Mouse (Mus musculus) CH12.LX (cell line): ENCODE data around the gene Kmt5a. TPM values are rescaled to one million over a fixed set of nuclear protein-coding genes. Genes with fewer than 3 reads are reported as not detected.

Experiments used
- DNase-seq: peaks from one replicate; pipeline ENCODE4 v3.0.0-alpha.2; 2013; ENCODE audit errors: extremely low read depth
- H3K27ac ChIP-seq: 2 replicates; pipeline ENCODE4 v1.5.1; 2012; ENCODE audit warnings: low read depth, mild to moderate bottlenecking, control low read depth, moderate library complexity; ENCODE audit not compliant: insufficient read depth
- H3K27me3 ChIP-seq: replicated peaks from 2 replicates; pipeline ENCODE3; 2012; ENCODE audit warnings: inconsistent platforms
- H3K36me3 ChIP-seq, 2 experiments: replicated peaks in 1 of 2; 2 replicates each; pipeline versions ENCODE3 to v1.6.1; 2012; ENCODE audit warnings: inconsistent platforms in 1 of 2, low read length in 1 of 2, mild to moderate bottlenecking in 1 of 2, mixed read lengths in 1 of 2, moderate library complexity in 1 of 2; ENCODE audit not compliant: control insufficient read depth in 1 of 2, insufficient read depth in 1 of 2
- H3K4me1 ChIP-seq, 2 experiments: 2 replicates each; pipeline ENCODE4 v1.6.1; 2012; ENCODE audit warnings: inconsistent platforms in 1 of 2, moderate library complexity in 1 of 2; ENCODE audit not compliant: insufficient read depth in 2 of 2, control insufficient read depth in 1 of 2
- H3K4me2 ChIP-seq: 2 replicates; pipeline ENCODE4 v1.6.1; 2012; ENCODE audit warnings: low read depth, mild to moderate bottlenecking, control low read depth; ENCODE audit not compliant: poor library complexity, insufficient read depth, severe bottlenecking
- H3K4me3 ChIP-seq, 3 experiments: fragments of 150-350 bp in 1 of 3; sonication (generic) in 1 of 3; replicated peaks in 1 of 3; 2 replicates each; pipeline versions ENCODE3 to v1.5.1; 2011 to 2012; ENCODE audit warnings: low read depth in 2 of 3, low read length in 2 of 3, mild to moderate bottlenecking in 2 of 3, moderate library complexity in 2 of 3, control low read depth in 1 of 3, improper control_type of control experiment in 1 of 3, inconsistent platforms in 1 of 3, mixed read lengths in 1 of 3; ENCODE audit not compliant: poor library complexity in 1 of 3
- H3K79me2 ChIP-seq: replicated peaks from 2 replicates; pipeline ENCODE4 v1.6.1; 2012; ENCODE audit warnings: mild to moderate bottlenecking, moderate library complexity; ENCODE audit not compliant: control insufficient read depth, poor library complexity, insufficient read depth, severe bottlenecking; ENCODE audit errors: extremely low read depth
- H3K9ac ChIP-seq: 2 replicates; pipeline ENCODE4 v1.6.1; 2012; ENCODE audit warnings: low read depth, mild to moderate bottlenecking, control low read depth, moderate library complexity; ENCODE audit not compliant: insufficient read depth
- H3K9me3 ChIP-seq: replicated peaks from 2 replicates; pipeline ENCODE3; 2012; ENCODE audit warnings: low read length, inconsistent platforms, mixed read lengths
- CHD1 ChIP-seq: IDR thresholded peaks from 2 replicates; pipeline ENCODE4 v1.6.1; 2012; ENCODE audit warnings: low read depth, low read length, improper control_type of control experiment, inconsistent platforms
- CTCF ChIP-seq, 2 experiments: IDR thresholded peaks in 1 of 2; conservative IDR thresholded peaks in 1 of 2; 2 replicates each; pipeline ENCODE4 v1.5.1; 2011 to 2012; ENCODE audit warnings: low read depth in 2 of 2, low read length in 2 of 2, improper control_type of control experiment in 1 of 2, inconsistent platforms in 1 of 2, mild to moderate bottlenecking in 1 of 2, moderate library complexity in 1 of 2
- ELF1 ChIP-seq: IDR thresholded peaks from 2 replicates; pipeline ENCODE4 v1.6.1; 2014; ENCODE audit warnings: low read depth, mild to moderate bottlenecking, inconsistent platforms, low read length, improper control_type of control experiment
- EP300 ChIP-seq: IDR thresholded peaks from 2 replicates; pipeline ENCODE4 v1.6.1; 2011; ENCODE audit warnings: low read length, improper control_type of control experiment
- GABPA ChIP-seq: IDR thresholded peaks from 2 replicates; pipeline ENCODE4 v1.6.1; 2012; ENCODE audit warnings: low read depth, low read length, improper control_type of control experiment, inconsistent platforms; ENCODE audit not compliant: insufficient replicate concordance
- IRF4 ChIP-seq: IDR thresholded peaks from 2 replicates; pipeline ENCODE4 v1.6.1; 2014; ENCODE audit warnings: low read depth, mild to moderate bottlenecking, inconsistent platforms, low read length, improper control_type of control experiment
- JUND ChIP-seq: conservative IDR thresholded peaks from 2 replicates; pipeline ENCODE4 v1.6.1; 2011; ENCODE audit warnings: low read depth, low read length, improper control_type of control experiment
- MAZ ChIP-seq: IDR thresholded peaks from 2 replicates; pipeline ENCODE4 v1.6.1; 2012; ENCODE audit warnings: low read depth, mild to moderate bottlenecking, inconsistent platforms, low read length, improper control_type of control experiment, moderate library complexity
- MYC ChIP-seq: IDR thresholded peaks from 2 replicates; pipeline ENCODE4 v1.6.1; 2011; ENCODE audit warnings: low read depth, mild to moderate bottlenecking, improper control_type of control experiment, low read length
- NELFE ChIP-seq: IDR thresholded peaks from 2 replicates; pipeline ENCODE4 v1.6.1; 2011; ENCODE audit warnings: low read depth, low read length, improper control_type of control experiment
- POLR2AphosphoS2 ChIP-seq: IDR thresholded peaks from 2 replicates; pipeline ENCODE4 v1.6.1; 2011; ENCODE audit warnings: low read depth, low read length, improper control_type of control experiment
- TCF12 ChIP-seq: IDR thresholded peaks from 2 replicates; pipeline ENCODE4 v1.6.1; 2014; ENCODE audit warnings: low read depth, mild to moderate bottlenecking, inconsistent platforms, low read length, improper control_type of control experiment
- USF1 ChIP-seq: IDR thresholded peaks from 2 replicates; pipeline ENCODE4 v1.6.1; 2014; ENCODE audit warnings: low read depth, mild to moderate bottlenecking, inconsistent platforms, low read length, improper control_type of control experiment
- dilution Hi-C: fragments of 300-500 bp; cut with MboI; formaldehyde crosslinking; loops from 2 replicates; pipeline ENCODE4 v1.14.3; 2020; ENCODE audit warnings: low sequenced_read_pairs; ENCODE audit not compliant: extremely low pct_unique_long_range_greater_than_20kb, extremely low pct_ligation_motif_present
- in situ Hi-C: fragments of 300-500 bp; cut with MboI; formaldehyde crosslinking; loops from 3 replicates; pipeline ENCODE4 v1.14.3; 2019; ENCODE audit warnings: low sequenced_read_pairs, low pct_ligation_motif_present, low pct_unique_long_range_greater_than_20kb, mixed read lengths
- polyA plus RNA-seq: library from polyadenylated mRNA; unstranded; fragments of >175 nt; gene quantifications from 2 replicates; pipeline ENCODE4 v1.2.1, GENCODE M21; 2012; ENCODE audit warnings: low read depth; ENCODE audit not compliant: insufficient read length
- total RNA-seq, 2 experiments: library from RNA; depleted of rRNA; stranded (reverse); fragments of 300-350 nt in 1 of 2; fragments of >200 nt in 1 of 2; gene quantifications; 2 replicates each; pipeline ENCODE4 v1.2.3; 2012 to 2014

The Kmt5a gene
- total and polyA plus RNA-seq, 3 experiments, result 55.3 to 151 (median 62.8) TPM

DNA sequence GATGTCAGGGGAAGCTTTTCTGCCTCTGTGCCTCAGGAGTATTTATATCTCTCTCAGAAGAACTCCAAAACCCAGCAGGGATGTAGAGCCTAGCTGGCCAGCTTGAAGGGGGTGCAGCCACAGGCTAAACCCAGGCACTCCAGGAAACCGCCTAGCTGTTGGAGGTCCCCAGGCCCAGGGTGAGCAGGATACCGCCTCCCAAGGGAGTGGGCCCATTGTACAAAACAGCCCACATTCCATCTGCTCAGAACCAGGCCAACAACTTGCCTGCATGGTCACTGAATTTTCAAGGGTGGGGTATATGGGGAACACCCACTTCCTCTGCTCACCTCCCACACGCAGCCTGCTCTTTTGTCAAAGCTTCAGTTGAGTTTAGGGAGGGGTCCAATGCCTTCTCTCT is 60.8 kb downstream of the Kmt5a start:
- no peak overlapping the region for H3K4me3 ChIP-seq

GRCm38 (mm10) chr5:124501541-124501940 is 61.8 kb downstream of the Kmt5a start:
- no peak overlapping the region for H3K4me3 ChIP-seq
- H3K9ac ChIP-seq, result no peak overlapping the region
- H3K27ac ChIP-seq, result no peak overlapping the region
- no peak for DNase-seq
- TF ChIP-seq TCF12, result no peak
- no peak for TF ChIP-seq NELFE
- TF ChIP-seq EP300, result no peak
- TF ChIP-seq CTCF (conservative IDR thresholded peaks at IDR 0.05 in 1 of 2, IDR thresholded peaks at IDR 0.05 in 1 of 2; ENCODE audit: low read depth in 2 of 2, low read length in 2 of 2), result no peak
- TF ChIP-seq CHD1, result no peak
- TF ChIP-seq POLR2AphosphoS2, result no peak
- no peak for TF ChIP-seq MAZ
- TF ChIP-seq JUND, result no peak
- no peak for TF ChIP-seq GABPA
- no peaks in the 10 kb centered on the region for H3K27me3 ChIP-seq
- dilution Hi-C loops, result no loop called here
- peaks cover 1 to 36% of the 10 kb centered on the region in 2 experiments; a peak in 3 of 4 replicates for H3K4me1 ChIP-seq
- in situ Hi-C loops, result no loop called here
- no peaks in the 10 kb centered on the region for H3K79me2 ChIP-seq
- H3K9me3 ChIP-seq, result no peaks in the 10 kb centered on the region
- no peak overlapping the region for H3K4me2 ChIP-seq
- H3K36me3 ChIP-seq, result peaks cover 5 to 27% of the 10 kb centered on the region in 2 experiments

More for the DNA sequence above, 60.8 kb downstream of the Kmt5a start:
- H3K79me2 ChIP-seq, result no peaks in the 10 kb centered on the region
- in situ Hi-C loops, result no loop called here
- H3K27ac ChIP-seq, result no peak overlapping the region
- peaks cover 5 to 35% of the 10 kb centered on the region in 2 experiments for H3K36me3 ChIP-seq
- DNase-seq, result no peak
- dilution Hi-C loops, result no loop called here
- H3K9ac ChIP-seq, result no peak overlapping the region
- H3K27me3 ChIP-seq, result no peaks in the 10 kb centered on the region
- no peak overlapping the region for H3K4me2 ChIP-seq
- peaks cover 0 to 39% of the 10 kb centered on the region in 2 experiments; a peak in 2 of 4 replicates for H3K4me1 ChIP-seq
- TF ChIP-seq MYC (no peak), GABPA (no peak), USF1 (no peak)
- TF ChIP-seq, all 38 proteins: peak for 0
- no peaks in the 10 kb centered on the region for H3K9me3 ChIP-seq

- dilution Hi-C loops (no loop called here), in situ Hi-C loops (no loop called here)
- no peak overlapping the region for H3K9ac ChIP-seq
Observed at GRCm38 (mm10) chr5:124503742-124504141, 64.0 kb downstream of the Kmt5a start.

More at GRCm38 (mm10) chr5:124503742-124504141, 64.0 kb downstream of the Kmt5a start:
- no peak for DNase-seq
- no peak overlapping the region for H3K4me2 ChIP-seq
- no peaks in the 10 kb centered on the region for H3K27me3 ChIP-seq
- H3K4me1 ChIP-seq, result peaks cover 7 to 28% of the 10 kb centered on the region in 2 experiments; a peak in 3 of 4 replicates
- H3K27ac ChIP-seq, result no peak overlapping the region
- no peak for TF ChIP-seq POLR2AphosphoS2
- no peak for TF ChIP-seq ELF1
- TF ChIP-seq IRF4, result no peak
- TF ChIP-seq USF1, result no peak
- TF ChIP-seq MAZ, result no peak
- no peaks in the 10 kb centered on the region for H3K9me3 ChIP-seq
- no peaks in the 10 kb centered on the region for H3K79me2 ChIP-seq
- no peak overlapping the region for H3K4me3 ChIP-seq
- peaks cover 5 to 26% of the 10 kb centered on the region in 2 experiments for H3K36me3 ChIP-seq
